Mouse (Mus musculus) spleen, adult 2 months (tissue): ENCODE results near the gene Mrpl2. TPM values are rescaled to one million over a fixed set of nuclear protein-coding genes. Genes with fewer than 3 reads are reported as not detected.
A peak's percentile ranks its signal among the peaks of the same experiment; 100 is the strongest.

ENCODE experiments used
- DNase-seq, 2 experiments: peaks; one replicate each; pipeline versions ENCODE4 v3.0.0 to v3.0.0-alpha.2; 2012 to 2021; ENCODE audit warnings: low spot score in 2 of 2, low read depth in 1 of 2
- H3K27ac ChIP-seq: fragments of 200-500 bp; 2 replicates; pipeline ENCODE4 v1.5.1; 2012; ENCODE audit warnings: low read length, inconsistent platforms; ENCODE audit not compliant: insufficient read depth
- H3K27me3 ChIP-seq: fragments of 200-500 bp; 2 replicates; pipeline ENCODE4 v1.6.1; 2012; ENCODE audit warnings: mild to moderate bottlenecking, moderate library complexity, low read length, inconsistent platforms; ENCODE audit not compliant: control insufficient read depth, insufficient read depth
- H3K36me3 ChIP-seq: fragments of 200-500 bp; 2 replicates; pipeline ENCODE4 v1.6.1; 2012; ENCODE audit warnings: mild to moderate bottlenecking, low read length, inconsistent platforms; ENCODE audit not compliant: control insufficient read depth, insufficient read depth
- H3K4me1 ChIP-seq: fragments of 200-500 bp; 2 replicates; pipeline ENCODE4 v1.6.1; 2011; ENCODE audit warnings: inconsistent platforms; ENCODE audit not compliant: control insufficient read depth, insufficient read depth, insufficient read length
- H3K4me3 ChIP-seq: fragments of 200-500 bp; 2 replicates; pipeline ENCODE4 v1.5.1; 2011; ENCODE audit warnings: mild to moderate bottlenecking, inconsistent platforms; ENCODE audit not compliant: insufficient read depth, insufficient read length; ENCODE audit errors: extremely low read depth
- CTCF ChIP-seq: fragments of 200-500 bp; IDR thresholded peaks from 2 replicates; pipeline ENCODE4 v1.5.1; 2011; ENCODE audit warnings: mild to moderate bottlenecking, inconsistent platforms; ENCODE audit not compliant: insufficient read depth, insufficient read length, insufficient replicate concordance; ENCODE audit errors: extremely low read depth
- POLR2A ChIP-seq: fragments of 200-500 bp; IDR thresholded peaks from 2 replicates; pipeline ENCODE4 v1.6.1; 2011; ENCODE audit warnings: low read depth, low read length, inconsistent platforms
- WGBS: fragments of 180-500 bp; shearing (Covaris S2); methylation state at CpG from one replicate; pipeline ENCODE4 v1.1.7; 2018; 5-methylcytosine and 5-hydroxymethylcytosine counted together
- polyA plus RNA-seq: library from polyadenylated mRNA; depleted of rRNA; stranded (reverse); fragments of >200 nt; gene quantifications from 2 replicates; pipeline ENCODE4 v1.2.3, GENCODE M21; 2012

Mrpl2 gene
- polyA plus RNA-seq, 1 experiment: 48.3 TPM

GRCm38 (mm10) chr17:46649811-46650210 lies 3.8 kb downstream of the Mrpl2 start:
- Histone ChIP-seq H3K27me3 (no peaks in the 10 kb centered on the region), H3K27ac (peak overlapping the region; percentile 60), H3K36me3 (peaks cover 2% of the 10 kb centered on the region; the same call in 1 of the 2 replicates), H3K4me3 (peak overlapping the region; percentile 55; the same call in 1 of the 2 replicates), H3K4me1 (peaks cover 17% of the 10 kb centered on the region; the same call in 1 of the 2 replicates)
- WGBS: 53% methylated on average over 15 of the region's 15 CpGs
- DNase-seq: no peak
- TF ChIP-seq POLR2A (no peak), CTCF (no peak)

- under 1% methylated on average over 57 of the region's 58 CpGs for WGBS
- Histone ChIP-seq H3K4me3 (peak within 1 kb of the TSS; percentile 55), H3K27ac (peak within 1 kb of the TSS; percentile 60), H3K4me1 (peaks cover 14% of the 10 kb centered on the region; the same call in 1 of the 2 replicates), H3K36me3 (peaks cover 2% of the 10 kb centered on the region; the same call in 1 of the 2 replicates), H3K27me3 (no peaks in the 10 kb centered on the region)
- peak; percentile 35 to 77 for DNase-seq
- TF ChIP-seq CTCF (no peak), POLR2A (no peak; the same call in 1 of the 2 replicates)
Measured at GRCm38 (mm10) chr17:46650232-46651031, 4.4 kb downstream of the Mrpl2 start, which contains the start of gene Cul7. TSS of gene Cul7 (plus strand) at chr17:46650337.

DNA sequence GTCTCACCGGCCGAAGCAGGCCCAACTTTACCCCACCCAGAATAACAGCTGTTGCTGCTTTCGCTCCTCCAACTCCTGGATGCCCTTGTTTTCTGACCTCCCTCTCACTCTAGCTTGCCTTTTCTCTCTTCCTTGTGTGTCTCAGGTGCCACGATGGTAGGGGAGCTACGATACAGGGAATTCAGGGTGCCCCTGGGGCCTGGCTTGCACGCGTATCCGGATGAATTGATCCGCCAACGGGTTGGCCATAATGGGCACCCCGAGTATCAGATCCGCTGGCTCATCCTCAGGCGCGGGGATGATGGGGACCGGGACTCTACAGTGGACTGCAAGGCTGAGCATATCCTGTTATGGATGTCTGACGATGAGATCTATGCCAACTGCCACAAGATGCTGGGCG lies 5.3 kb downstream of the Mrpl2 start:
- Histone ChIP-seq H3K36me3 (peaks cover 2% of the 10 kb centered on the region; the same call in 1 of the 2 replicates), H3K4me1 (peaks cover 14% of the 10 kb centered on the region; the same call in 1 of the 2 replicates), H3K27me3 (no peaks in the 10 kb centered on the region), H3K27ac (peak overlapping the region; percentile 17; the same call in 1 of the 2 replicates), H3K4me3 (no peak overlapping the region)
- TF ChIP-seq CTCF: no peak
- no peak for DNase-seq
- WGBS: 69% methylated on average over 17 of the region's 17 CpGs

DNA sequence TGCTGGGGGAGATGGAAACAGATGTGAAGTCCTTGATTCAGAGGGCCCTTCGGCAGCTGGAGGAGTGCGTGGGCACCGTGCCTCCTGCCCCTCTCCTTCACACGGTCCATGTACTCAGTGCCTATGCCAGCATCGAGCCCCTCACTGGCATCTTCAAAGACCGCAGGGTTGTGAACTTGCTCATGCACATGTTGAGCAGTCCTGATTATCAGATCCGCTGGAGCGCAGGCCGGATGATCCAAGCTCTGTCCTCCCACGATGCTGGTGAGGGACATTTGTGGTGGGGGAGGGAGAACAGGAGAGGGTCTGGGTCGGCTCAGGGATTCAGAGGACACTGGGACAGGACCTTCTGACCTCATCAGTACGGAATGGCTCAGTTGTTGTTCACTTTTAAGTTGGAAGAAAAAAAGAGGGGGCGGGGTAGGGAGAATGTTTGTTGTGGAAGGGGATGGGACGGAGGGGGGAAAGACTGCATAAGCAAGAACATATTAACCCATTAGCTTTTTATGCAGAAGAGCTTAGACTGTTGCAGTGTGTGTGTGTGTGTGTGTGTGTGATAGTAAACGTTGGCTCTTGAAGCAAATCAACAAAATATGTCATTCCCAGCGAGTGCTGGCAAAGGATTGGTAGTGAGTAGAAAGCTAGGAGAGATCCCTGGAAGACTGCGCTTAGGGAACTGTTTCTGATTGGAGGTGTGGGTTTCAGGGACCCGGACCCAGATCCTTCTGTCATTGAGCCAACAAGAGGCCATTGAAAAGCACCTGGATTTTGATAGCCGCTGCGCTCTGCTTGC lies 5.9 kb downstream of the Mrpl2 start:
- Histone ChIP-seq H3K27ac (no peak overlapping the region; the same call in 1 of the 2 replicates), H3K27me3 (no peaks in the 10 kb centered on the region), H3K4me3 (no peak overlapping the region), H3K4me1 (peaks cover 14% of the 10 kb centered on the region; the same call in 1 of the 2 replicates), H3K36me3 (peaks cover 2% of the 10 kb centered on the region; the same call in 1 of the 2 replicates)
- TF ChIP-seq POLR2A: no peak
- TF ChIP-seq CTCF: no peak
- no peak for DNase-seq
- 84% methylated on average over 20 of the region's 20 CpGs for WGBS

- DNase-seq: no peak
- Histone ChIP-seq H3K27ac (no peak overlapping the region), H3K4me3 (no peak overlapping the region), H3K4me1 (peaks cover 4% of the 10 kb centered on the region; the same call in 1 of the 2 replicates), H3K27me3 (no peaks in the 10 kb centered on the region), H3K36me3 (no peaks in the 10 kb centered on the region)
- TF ChIP-seq POLR2A: no peak
- TF ChIP-seq CTCF: no peak
- 86% methylated on average over 6 of the region's 6 CpGs for WGBS
Measured at GRCm38 (mm10) chr17:46656054-46656453, 10.0 kb downstream of the Mrpl2 start.

GRCm38 (mm10) chr17:46661351-46661750 lies 15.3 kb downstream of the Mrpl2 start:
- TF ChIP-seq POLR2A (no peak), CTCF (no peak)
- no peaks in the 10 kb centered on the region for H3K27me3 ChIP-seq
- no peak overlapping the region for H3K4me3 ChIP-seq
- H3K4me1 ChIP-seq: no peaks in the 10 kb centered on the region
- no peak for DNase-seq
- no peak overlapping the region for H3K27ac ChIP-seq
- WGBS: 94% methylated on average over 9 of the region's 9 CpGs
- H3K36me3 ChIP-seq: peaks cover 4% of the 10 kb centered on the region
